Mouse (Mus musculus) olfactory bulb, adult 2 months (tissue): ENCODE results near the gene Tsku.

Experiments used
- CTCF ChIP-seq: fragments of 200-500 bp; IDR thresholded peaks from 2 replicates; pipeline ENCODE4 v1.5.1; 2012; ENCODE audit warnings: low read depth, mild to moderate bottlenecking, low read length, moderate library complexity; ENCODE audit not compliant: insufficient read depth
- POLR2A ChIP-seq: fragments of 200-500 bp; IDR thresholded peaks from 2 replicates; pipeline ENCODE4 v1.6.1; 2012; ENCODE audit warnings: mild to moderate bottlenecking, low read depth, low read length, moderate library complexity; ENCODE audit not compliant: insufficient read depth

DNA sequence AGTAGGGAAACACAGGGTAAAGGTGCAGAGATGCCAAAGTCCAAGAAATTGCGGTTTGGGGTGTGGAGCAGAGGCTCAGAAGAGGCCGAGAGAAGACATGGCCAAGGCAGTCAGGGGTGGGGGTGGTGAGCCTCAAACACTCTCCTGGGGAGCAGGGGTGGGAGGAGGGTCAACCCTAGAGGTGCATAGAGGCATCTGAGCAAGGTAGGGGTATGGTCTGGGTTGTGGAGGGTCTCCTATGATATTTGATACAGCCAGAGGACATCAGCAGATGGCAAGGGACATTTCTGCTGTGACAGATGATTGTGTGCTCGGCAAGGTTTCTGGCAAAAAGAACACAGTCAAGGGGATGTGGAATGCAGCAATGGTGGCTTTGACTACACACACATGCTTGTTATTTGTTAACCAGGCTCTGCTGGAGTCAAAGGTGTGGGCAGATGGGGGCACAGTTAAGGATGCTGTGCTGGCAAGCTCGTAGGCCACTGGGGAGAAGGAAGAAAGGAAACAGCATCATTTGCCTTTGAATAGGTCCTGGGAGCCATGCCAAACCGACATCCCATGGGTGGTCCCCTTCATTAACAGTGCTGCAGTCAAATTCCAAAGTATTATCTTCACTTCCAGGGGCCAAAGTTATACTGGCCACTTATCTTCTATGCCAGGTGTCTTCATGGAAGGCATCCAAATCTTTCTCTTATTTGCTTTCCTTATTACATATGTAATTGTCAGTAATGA is 37.7 kb downstream of the Tsku start:
- TF ChIP-seq CTCF (no peak), POLR2A (no peak)
